Mouse (Mus musculus) thymus, postnatal 36 days (tissue): ENCODE results near the gene Gtf2a2.
"Not testable (repeated sequence)": the region's sequence is repeated elsewhere in the genome, so short reads cannot be mapped to it uniquely, and the experiment has no call there.

Source experiments
- DNase-seq, 2 experiments: peaks; one replicate each; pipeline ENCODE4 v3.0.0; 2022; ENCODE audit warnings: mixed read lengths in 2 of 2

Gene Gtf2a2

GRCm38 (mm10) chr9:70022083-70022482, 9.7 kb downstream of the Gtf2a2 start:
- DNase-seq: no peak

GRCm38 (mm10) chr9:70023615-70024014, 11.3 kb downstream of the Gtf2a2 start:
- not testable (repeated sequence) for DNase-seq

- no peak for DNase-seq
Observed at GRCm38 (mm10) chr9:70024648-70025047, 12.3 kb downstream of the Gtf2a2 start.

- no peak for DNase-seq
Observed at GRCm38 (mm10) chr9:70025365-70026012, 13.1 kb downstream of the Gtf2a2 start.

- no peak for DNase-seq
Observed at GRCm38 (mm10) chr9:70032167-70032566, 19.8 kb downstream of the Gtf2a2 start.

- no peak for DNase-seq
Observed at GRCm38 (mm10) chr9:70033056-70033455, 20.7 kb downstream of the Gtf2a2 start.

- no peak for DNase-seq
Observed at GRCm38 (mm10) chr9:70034702-70035101, 22.4 kb downstream of the Gtf2a2 start.

GRCm38 (mm10) chr9:70036646-70037045, 24.3 kb downstream of the Gtf2a2 start:
- peak; percentile 9 to 42 for DNase-seq

GRCm38 (mm10) chr9:70037988-70038387, 25.6 kb downstream of the Gtf2a2 start, which contains the start of gene Gcnt3:
Gene Gcnt3 (minus strand): TSS chr9:70038088.
- DNase-seq: no peak

- peak in 1 of 2 experiments; percentile 11 for DNase-seq
Observed at GRCm38 (mm10) chr9:70039597-70040385, 27.4 kb downstream of the Gtf2a2 start.

GRCm38 (mm10) chr9:70040570-70040969, 28.2 kb downstream of the Gtf2a2 start:
- DNase-seq: peak in 1 of 2 experiments; percentile 14

- DNase-seq: no peak
Observed at GRCm38 (mm10) chr9:70042137-70042536, 29.8 kb downstream of the Gtf2a2 start.

- no peak for DNase-seq
Observed at GRCm38 (mm10) chr9:70042935-70043334, 30.6 kb downstream of the Gtf2a2 start.

GRCm38 (mm10) chr9:70044865-70045264, 32.5 kb downstream of the Gtf2a2 start:
- DNase-seq: no peak

GRCm38 (mm10) chr9:70046255-70046654, 33.9 kb downstream of the Gtf2a2 start:
- DNase-seq: no peak

GRCm38 (mm10) chr9:70047839-70048238, 35.5 kb downstream of the Gtf2a2 start:
- DNase-seq: no peak

- DNase-seq: no peak
Observed at GRCm38 (mm10) chr9:70048280-70048679, 35.9 kb downstream of the Gtf2a2 start.

GRCm38 (mm10) chr9:70048751-70049415, 36.5 kb downstream of the Gtf2a2 start:
- DNase-seq: no peak

GRCm38 (mm10) chr9:70049416-70049783, 37.0 kb downstream of the Gtf2a2 start:
- DNase-seq: no peak

GRCm38 (mm10) chr9:70049839-70050238, 37.5 kb downstream of the Gtf2a2 start:
- no peak for DNase-seq

GRCm38 (mm10) chr9:70052730-70053129, 40.4 kb downstream of the Gtf2a2 start:
- no peak for DNase-seq

GRCm38 (mm10) chr9:70053411-70053810, 41.1 kb downstream of the Gtf2a2 start:
- DNase-seq: no peak

- DNase-seq: no peak
Observed at GRCm38 (mm10) chr9:70062012-70062411, 49.7 kb downstream of the Gtf2a2 start.

- no peak for DNase-seq
Observed at GRCm38 (mm10) chr9:70067497-70067896, 55.1 kb downstream of the Gtf2a2 start.
